Mouse (Mus musculus) kidney, adult 10 weeks (tissue): ENCODE data around the gene Pstk. TPM values are rescaled to one million over a fixed set of nuclear protein-coding genes. Genes with fewer than 3 reads are reported as not detected.

Experiments
- polyA plus RNA-seq: library from polyadenylated mRNA; stranded (reverse); fragments of 350-450 nt; fragmentation: Illumina TruSeq; extraction: RNeasy Lipid Tissue Mini Kit (QIAGEN cat#74804); gene quantifications from one replicate; pipeline ENCODE4 v1.2.3, GENCODE M21; 2014; ENCODE audit warnings: low read depth, low replicate concordance

Gene Pstk
- polyA plus RNA-seq, result 44.8 TPM

GRCm38 (mm10) chr7:131370648-131371469 is at the start of gene Pstk:
Gene Pstk (plus strand): TSS chr7:131371141.

GRCm38 (mm10) chr7:131322192-131322591 is 48.7 kb upstream of the Pstk start, which contains the start of gene Cuzd1:
Gene Cuzd1 (minus strand): TSS chr7:131322292.

GRCm38 (mm10) chr7:131329416-131329815 is 41.5 kb upstream of the Pstk start, which contains the start of gene Fam24b:
Gene Fam24b (minus strand): TSS chr7:131329516.

GRCm38 (mm10) chr7:131333564-131333963 is 37.4 kb upstream of the Pstk start, which contains the start of gene Fam24a:
Gene Fam24a (plus strand): TSS chr7:131333864.

GRCm38 (mm10) chr7:131362615-131363300 is 8.2 kb upstream of the Pstk start, which contains the start of gene 2310057M21Rik:
Gene 2310057M21Rik (minus strand): TSS chr7:131362759.

GRCm38 (mm10) chr7:131410416-131411058 is 39.6 kb downstream of the Pstk start, which contains the start of the genes Ikzf5 and Acadsb:
Gene Ikzf5 (minus strand): TSS chr7:131410521.
Gene Acadsb (plus strand): TSS chr7:131410601.

Other genes starting within 250 kb of the Pstk start
- gene 4933402N03Rik, start 224.8 kb upstream of the Pstk start, polyA plus RNA-seq, result not detected
- gene 5430419D17Rik, start 196.7 kb upstream of the Pstk start, polyA plus RNA-seq, result not detected
- 0.57 TPM for gene Cuzd1, start 48.8 kb upstream of the Pstk start, polyA plus RNA-seq
- not detected for gene Fam24b, start 41.6 kb upstream of the Pstk start, polyA plus RNA-seq
- gene Fam24a, start 37.3 kb upstream of the Pstk start, polyA plus RNA-seq, result not detected
- 3.6 TPM for gene 2310057M21Rik, start 8.4 kb upstream of the Pstk start, polyA plus RNA-seq
- gene Ikzf5, start 39.4 kb downstream of the Pstk start, polyA plus RNA-seq, result 23.4 TPM
- 659 TPM for gene Acadsb, start 39.5 kb downstream of the Pstk start, polyA plus RNA-seq
- gene Hmx3, start 171.7 kb downstream of the Pstk start, polyA plus RNA-seq, result not detected
- gene Hmx2, start 177.6 kb downstream of the Pstk start, polyA plus RNA-seq, result 3.8 TPM
- 17.3 TPM for gene Bub3, start 189.1 kb downstream of the Pstk start, polyA plus RNA-seq